Mouse (Mus musculus): ENCODE measurements around the gene Rgcc.

The Rgcc gene

GRCm38 (mm10) chr14:79259062-79259779 is 42.2 kb downstream of the Rgcc start:
- in situ Hi-C loops (cut with MboI; ENCODE audit: low pct_unique_long_range_greater_than_20kb in 1 of 2, low sequenced_read_pairs in 2 of 2, unreplicated experiment in 1 of 2): no loop called here

DNA sequence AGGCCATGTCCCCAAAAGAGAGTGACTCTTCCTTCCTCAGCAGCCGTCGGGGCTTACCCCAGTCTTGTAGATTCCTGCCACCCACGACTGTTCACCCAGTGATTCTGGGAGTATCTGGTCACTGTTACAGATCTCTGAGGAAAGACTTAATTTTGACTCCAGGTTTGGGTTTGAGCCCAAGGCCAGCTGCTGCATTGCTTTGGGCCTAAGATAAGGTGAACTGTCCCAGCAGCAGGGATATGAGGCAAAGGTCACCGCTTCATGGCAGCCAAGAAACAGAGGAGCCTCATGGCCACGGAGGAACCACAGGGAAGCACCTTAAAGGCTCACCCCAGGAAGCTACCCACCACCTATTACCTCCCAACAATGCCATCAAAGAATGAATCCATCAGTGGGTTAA is 44.8 kb downstream of the Rgcc start:
- in situ Hi-C loops (cut with MboI; ENCODE audit: low pct_unique_long_range_greater_than_20kb in 1 of 2, low sequenced_read_pairs in 2 of 2, unreplicated experiment in 1 of 2): no loop called here

DNA sequence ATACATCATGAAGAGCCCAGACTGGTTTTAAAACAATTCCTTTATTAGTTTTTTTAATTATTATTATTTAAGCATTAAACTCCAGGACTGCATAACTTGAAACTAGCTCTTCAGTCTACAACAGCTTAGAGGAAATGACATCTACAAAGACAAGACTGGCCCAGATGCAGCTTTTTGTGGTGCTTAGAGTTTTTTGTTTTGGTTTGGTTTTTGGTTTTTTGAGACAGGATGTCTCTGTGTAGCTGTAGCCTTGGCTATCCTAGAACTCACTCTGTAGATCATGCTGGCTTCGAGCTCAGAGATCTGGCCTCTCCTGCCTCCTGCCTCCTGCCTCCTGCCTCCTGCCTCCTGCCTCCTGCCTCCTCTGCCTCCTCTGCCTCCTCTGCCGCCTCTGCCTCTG is 45.7 kb downstream of the Rgcc start:
- in situ Hi-C loops (cut with MboI; ENCODE audit: low pct_unique_long_range_greater_than_20kb in 1 of 2, low sequenced_read_pairs in 2 of 2, unreplicated experiment in 1 of 2): no loop called here

- in situ Hi-C loops (cut with MboI; ENCODE audit: low pct_unique_long_range_greater_than_20kb in 1 of 2, low sequenced_read_pairs in 2 of 2, unreplicated experiment in 1 of 2): no loop called here
Observed at GRCm38 (mm10) chr14:79251727-79252285, 49.6 kb downstream of the Rgcc start.

DNA sequence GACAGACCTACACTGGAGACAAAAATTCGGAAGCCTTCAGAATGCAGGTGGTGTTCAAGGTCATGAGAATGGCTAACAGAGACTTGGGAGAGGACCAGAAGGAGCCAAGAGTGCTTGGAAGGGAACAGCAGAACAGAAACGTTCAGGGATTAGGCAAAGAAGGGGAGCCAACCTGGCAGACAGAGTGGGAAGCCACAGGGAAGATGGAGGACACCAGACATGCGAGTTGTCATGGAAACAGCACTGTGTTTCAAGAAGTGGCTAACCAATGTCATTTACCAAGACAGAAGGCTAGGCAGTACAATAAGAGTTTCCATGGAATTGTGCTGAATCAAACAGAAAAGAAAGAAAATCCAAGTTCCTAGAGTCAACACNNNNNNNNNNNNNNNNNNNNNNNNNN is 56.9 kb downstream of the Rgcc start:
- in situ Hi-C loops (cut with MboI; ENCODE audit: low pct_unique_long_range_greater_than_20kb in 1 of 2, low sequenced_read_pairs in 2 of 2, unreplicated experiment in 1 of 2): no loop called here

DNA sequence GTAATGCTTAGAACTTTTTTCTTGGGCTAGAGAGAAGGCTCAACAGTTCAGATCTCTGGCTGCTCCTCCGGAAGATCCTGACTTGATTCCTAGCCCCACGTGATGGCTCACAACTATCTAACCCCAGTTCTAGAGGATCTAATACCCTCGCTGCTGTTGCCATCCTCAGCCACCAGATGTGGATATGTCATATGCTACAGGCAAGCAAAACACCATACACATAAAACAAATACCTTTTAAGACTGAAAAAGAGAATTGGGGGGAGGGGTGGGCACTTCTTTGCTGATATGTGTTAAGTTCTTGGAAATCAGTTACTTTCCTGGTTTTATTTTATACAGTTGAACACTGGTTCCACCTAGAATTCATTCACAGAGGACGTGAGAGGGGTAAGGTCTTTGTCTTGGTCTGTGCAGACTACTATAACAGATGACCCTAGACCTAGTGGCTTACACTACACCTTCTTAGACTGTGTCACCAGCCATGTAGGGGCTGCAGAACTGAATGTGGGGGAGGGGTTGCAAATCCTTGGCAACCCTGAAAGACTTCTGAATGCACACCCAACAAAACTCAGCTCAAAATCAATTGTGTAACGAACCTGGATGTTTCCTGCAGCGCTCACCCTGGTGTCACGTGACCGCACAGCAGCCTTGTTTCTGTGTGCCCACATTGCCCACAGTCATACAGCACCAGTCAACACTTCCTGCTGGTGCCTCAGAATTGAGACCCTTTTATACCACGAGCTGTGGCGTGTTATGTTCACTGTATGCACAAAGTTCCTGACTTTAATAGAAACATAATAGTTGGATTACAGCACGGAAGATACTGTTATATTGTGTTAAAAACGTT is 58.2 kb downstream of the Rgcc start:
- in situ Hi-C loops (cut with MboI; ENCODE audit: low pct_unique_long_range_greater_than_20kb in 1 of 2, low sequenced_read_pairs in 2 of 2, unreplicated experiment in 1 of 2): no loop called here

- in situ Hi-C loops (cut with MboI; ENCODE audit: low pct_unique_long_range_greater_than_20kb in 1 of 2, low sequenced_read_pairs in 2 of 2, unreplicated experiment in 1 of 2): no loop called here
Observed at GRCm38 (mm10) chr14:79242386-79242720, 59.1 kb downstream of the Rgcc start.

- in situ Hi-C loops (cut with MboI; ENCODE audit: low pct_unique_long_range_greater_than_20kb in 1 of 2, low sequenced_read_pairs in 2 of 2, unreplicated experiment in 1 of 2): no loop called here
Observed at GRCm38 (mm10) chr14:79241656-79242385, 59.6 kb downstream of the Rgcc start.

DNA sequence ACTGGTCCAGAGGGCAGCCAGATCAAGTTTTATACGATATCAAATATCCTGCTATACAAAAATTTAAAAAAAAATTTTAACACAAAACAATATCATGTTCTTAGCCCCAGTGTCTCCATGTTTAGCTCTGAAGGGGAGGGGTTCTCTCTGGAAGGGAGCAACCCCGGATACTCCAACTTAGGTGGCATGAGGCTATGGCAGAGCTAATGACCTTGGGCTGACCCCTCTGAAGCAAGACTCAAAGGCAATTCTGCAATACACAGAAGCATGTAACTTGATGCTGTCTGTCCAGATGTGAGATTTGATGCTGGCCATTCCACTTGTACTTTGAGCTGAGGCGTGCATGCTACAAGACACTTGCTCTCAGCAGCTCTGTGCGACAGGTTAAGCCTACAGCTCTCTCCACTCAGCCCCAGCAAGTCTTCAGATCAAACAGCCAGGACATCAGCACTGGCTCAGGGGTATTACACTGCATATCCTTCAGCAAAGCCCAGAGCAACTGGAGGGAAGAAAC is 60.3 kb downstream of the Rgcc start:
- in situ Hi-C loops (cut with MboI; ENCODE audit: low pct_unique_long_range_greater_than_20kb in 1 of 2, low sequenced_read_pairs in 2 of 2, unreplicated experiment in 1 of 2): no loop called here

GRCm38 (mm10) chr14:79239402-79239801 is 62.0 kb downstream of the Rgcc start:
- in situ Hi-C loops (cut with MboI; ENCODE audit: low pct_unique_long_range_greater_than_20kb in 1 of 2, low sequenced_read_pairs in 2 of 2, unreplicated experiment in 1 of 2): no loop called here

Measured in mouse embryonic stem cell (cell line).